Mouse (Mus musculus) intestine, embryonic 16.5 days (tissue): ENCODE measurements around the gene Ceacam16. TPM values are rescaled to one million over a fixed set of nuclear protein-coding genes. Genes with fewer than 3 reads are reported as not detected.

Experiments
- ATAC-seq: fragments of 200-750 bp; cut with Nextera tagmentation; 2 replicates; pipeline ENCODE4 v1.8.0; 2017; ENCODE audit warnings: moderate TSS enrichment, moderate library complexity
- H3K27ac ChIP-seq: fragments of 300-500 bp; sonication (generic); 2 replicates; pipeline ENCODE4 v1.5.1; 2014; ENCODE audit warnings: mild to moderate bottlenecking, low read length
- H3K27me3 ChIP-seq: fragments of 300-500 bp; sonication (generic); replicated peaks from 2 replicates; pipeline ENCODE4 v1.6.1; 2014; ENCODE audit warnings: low read length, control low read depth, mixed read lengths; ENCODE audit not compliant: control insufficient read depth, insufficient read depth
- H3K36me3 ChIP-seq: fragments of 300-500 bp; sonication (generic); 2 replicates; pipeline ENCODE4 v1.6.1; 2014; ENCODE audit warnings: low read length, control low read depth; ENCODE audit not compliant: control insufficient read depth, insufficient read depth
- H3K4me1 ChIP-seq: fragments of 300-500 bp; sonication (generic); 2 replicates; pipeline ENCODE4 v1.6.1; 2014; ENCODE audit warnings: low read length, control low read depth, mixed read lengths; ENCODE audit not compliant: control insufficient read depth, insufficient read depth
- H3K4me2 ChIP-seq: fragments of 300-500 bp; sonication (generic); 2 replicates; pipeline ENCODE4 v1.6.1; 2014; ENCODE audit warnings: low read depth, low read length, control low read depth
- H3K4me3 ChIP-seq: fragments of 300-500 bp; sonication (generic); 2 replicates; pipeline ENCODE4 v1.5.1; 2014; ENCODE audit warnings: mild to moderate bottlenecking, low read length
- H3K9ac ChIP-seq: fragments of 300-500 bp; sonication (generic); 2 replicates; pipeline ENCODE4 v1.6.1; 2014; ENCODE audit warnings: low read depth, low read length
- H3K9me3 ChIP-seq: fragments of 300-500 bp; sonication (generic); 2 replicates; pipeline ENCODE4 v1.6.1; 2016; ENCODE audit warnings: low read length, control low read depth; ENCODE audit not compliant: control insufficient read depth
- WGBS: fragments of 180-500 bp; shearing (Covaris S2); extraction: QIAGEN DNeasy Blood & Tissue Kit; methylation state at CpG from one replicate; pipeline ENCODE4 v1.1.7; 2014; 5-methylcytosine and 5-hydroxymethylcytosine counted together
- polyA plus RNA-seq: library from polyadenylated mRNA; unstranded; fragments of >200 nt; fragmentation: Nextera tagmentation; extraction: Ambion mirVana; gene quantifications from 2 replicates; pipeline ENCODE4 v1.2.1, GENCODE M21; 2015

The Ceacam16 gene
- polyA plus RNA-seq, 1 experiment from 2014 or later, result not detected

DNA sequence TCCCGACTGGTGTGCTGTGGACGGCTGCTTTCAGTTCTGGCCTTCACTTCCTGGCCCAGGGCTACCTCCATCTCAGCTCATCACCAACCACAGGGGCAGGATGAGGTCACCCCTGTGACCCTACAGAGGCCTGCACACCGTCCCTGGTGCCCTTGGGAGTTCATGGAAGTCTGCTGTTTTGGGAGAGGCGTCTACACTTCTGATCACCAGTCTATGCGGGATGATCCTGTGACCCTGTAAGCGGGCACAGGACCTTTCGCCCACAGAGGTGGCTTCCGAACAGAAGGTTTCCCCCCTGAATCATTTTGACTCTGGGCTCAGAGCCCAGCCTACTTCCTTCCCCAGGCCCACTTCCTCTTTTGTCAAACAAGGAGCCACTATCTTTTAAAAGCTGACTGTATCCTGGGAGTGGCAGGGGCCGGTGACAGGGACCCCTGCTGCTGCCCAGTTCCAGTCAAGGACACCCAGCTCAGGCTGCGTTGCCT lies 10.1 kb upstream of the Ceacam16 start:
- Histone ChIP-seq H3K9me3 (no peaks in the 10 kb centered on the region), H3K9ac (no peak overlapping the region), H3K4me3 (no peak overlapping the region), H3K4me1 (peaks cover 3% of the 10 kb centered on the region; the same call in 1 of the 2 replicates), H3K27me3 (no peaks in the 10 kb centered on the region), H3K27ac (no peak overlapping the region), H3K4me2 (no peak overlapping the region), H3K36me3 (no peaks in the 10 kb centered on the region)
- WGBS, result 59% methylated on average over 10 of the region's 10 CpGs
- ATAC-seq, result no peak

DNA sequence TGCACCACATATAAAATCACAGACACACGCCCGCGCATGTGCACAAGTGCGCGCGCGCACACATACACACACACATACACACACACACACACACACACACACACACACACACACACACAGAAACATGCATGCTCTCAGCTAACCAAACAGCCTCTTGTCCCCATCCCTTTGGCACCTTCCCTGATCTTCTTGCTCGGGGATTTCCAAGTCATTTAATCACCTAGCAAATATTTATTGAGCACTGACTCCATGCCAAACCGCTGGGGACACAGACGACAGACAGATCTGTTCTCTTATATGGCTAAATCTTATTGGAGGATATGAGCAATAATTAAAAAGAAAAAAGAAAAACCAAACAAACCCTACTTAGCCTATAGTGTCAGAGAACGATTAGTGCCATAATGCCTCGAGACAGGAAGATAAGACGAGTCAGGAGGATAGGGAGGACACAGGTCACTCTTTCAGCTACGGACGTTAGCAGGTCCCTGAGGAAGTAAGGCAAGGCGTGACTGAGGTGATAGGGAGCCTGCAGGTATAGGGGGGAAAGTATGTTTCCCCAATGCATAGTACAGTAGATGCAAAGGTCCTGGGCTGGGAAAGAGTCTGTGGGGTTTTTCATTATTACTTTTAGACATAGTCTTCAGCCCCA lies 6.8 kb upstream of the Ceacam16 start:
- WGBS, result 65% methylated on average over 16 of the region's 16 CpGs
- Histone ChIP-seq H3K4me2 (no peak overlapping the region), H3K4me1 (0 out of 2 replicates have a peak, but pooled peaks cover 6% of the 10 kb centered on the region), H3K9ac (no peak overlapping the region), H3K4me3 (no peak overlapping the region), H3K36me3 (no peaks in the 10 kb centered on the region), H3K27me3 (no peaks in the 10 kb centered on the region), H3K27ac (peak overlapping the region; percentile 23; the same call in 1 of the 2 replicates), H3K9me3 (no peaks in the 10 kb centered on the region)
- ATAC-seq, result peak; percentile 62

DNA sequence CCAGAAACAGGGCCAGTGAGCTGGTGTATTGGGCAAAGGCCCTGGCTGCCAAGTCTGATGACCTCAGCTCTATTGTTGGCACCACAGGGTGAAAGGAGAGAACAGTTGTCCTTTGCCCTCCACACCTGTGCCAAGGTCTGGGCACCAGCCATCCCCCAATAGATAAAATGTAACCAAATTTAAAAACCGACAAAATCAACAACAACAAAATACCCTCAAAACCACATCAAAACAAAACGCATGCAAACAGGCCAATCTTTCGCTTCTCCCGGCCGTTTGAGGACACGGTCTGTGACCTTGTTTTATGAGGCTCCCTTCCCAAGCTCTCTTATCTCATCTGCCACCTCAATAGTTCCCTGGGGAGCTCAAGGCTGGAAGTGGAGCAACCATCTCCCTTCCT lies 5.4 kb upstream of the Ceacam16 start:
- Histone ChIP-seq H3K4me2 (no peak overlapping the region), H3K4me3 (no peak overlapping the region), H3K9me3 (no peaks in the 10 kb centered on the region), H3K27me3 (no peaks in the 10 kb centered on the region), H3K27ac (0 out of 2 replicates have a peak overlapping the region, but pooled peaks have one; percentile 28), H3K4me1 (0 out of 2 replicates have a peak, but pooled peaks cover 6% of the 10 kb centered on the region), H3K9ac (no peak overlapping the region), H3K36me3 (no peaks in the 10 kb centered on the region)
- WGBS, result 64% methylated on average over 6 of the region's 6 CpGs
- peak; percentile 45; the same call in 1 of the 2 replicates for ATAC-seq

DNA sequence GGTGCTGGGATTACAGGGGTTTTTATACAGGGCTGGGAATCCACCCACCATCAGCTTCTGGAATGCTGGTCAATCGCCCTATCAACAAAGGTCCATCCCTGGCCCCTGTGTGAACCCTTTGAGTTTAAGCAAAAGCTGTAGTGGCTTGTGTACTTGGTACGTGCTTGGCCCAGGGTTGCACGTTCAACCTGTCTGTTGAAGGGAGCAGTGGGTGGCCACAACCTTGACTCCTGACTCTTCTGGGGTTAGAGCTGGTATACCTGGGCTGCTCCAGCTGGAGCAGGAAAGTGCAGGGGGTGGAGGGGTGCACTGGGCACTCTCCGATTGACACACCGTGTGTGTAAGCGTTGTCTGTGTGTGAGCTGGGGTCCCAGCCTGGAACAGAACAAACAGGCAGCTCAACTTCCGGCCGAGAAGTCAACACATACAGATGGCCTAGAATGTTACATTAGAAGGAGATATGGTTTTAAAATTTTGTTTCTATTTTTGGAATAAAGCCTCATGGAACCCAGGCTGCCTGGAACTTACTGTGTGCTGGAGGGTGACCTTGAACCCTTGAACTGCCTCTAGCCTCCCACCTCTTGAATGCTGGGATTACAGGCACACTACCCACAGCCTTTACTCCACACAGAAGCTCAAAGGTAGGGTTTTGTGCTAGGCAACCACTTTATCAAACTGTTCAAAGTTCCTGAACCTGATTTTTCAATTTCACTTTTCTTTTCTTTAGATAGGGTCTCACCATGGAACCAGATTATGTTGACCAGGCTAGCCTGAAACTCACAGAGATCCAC lies 4.3 kb upstream of the Ceacam16 start:
- 65% methylated on average over 8 of the region's 8 CpGs for WGBS
- peak overlapping the region; percentile 40; the same call in 1 of the 2 replicates for H3K27ac ChIP-seq

DNA sequence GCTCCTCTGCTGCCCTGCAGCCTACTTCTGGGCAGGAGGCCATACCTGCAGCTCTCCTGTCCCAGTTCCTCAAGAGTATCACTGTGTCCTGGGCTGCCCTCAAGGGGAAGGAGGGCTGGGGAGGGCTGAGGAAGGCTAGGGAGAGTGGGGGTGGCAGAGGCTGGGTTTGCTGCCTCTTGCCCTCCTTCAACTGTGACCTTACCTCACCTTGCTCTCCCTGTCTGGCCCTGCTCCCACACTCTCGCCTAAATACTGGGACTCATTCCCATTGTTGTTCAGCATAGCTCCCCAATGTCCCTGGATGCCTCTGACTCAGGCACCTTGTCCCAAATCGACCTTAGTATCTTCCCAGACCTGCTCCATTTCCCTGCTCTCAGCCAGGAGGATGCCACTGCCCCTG lies 3.1 kb upstream of the Ceacam16 start:
- WGBS, result 55% methylated on average over 2 of the region's 2 CpGs
- Histone ChIP-seq H3K4me3 (no peak overlapping the region), H3K36me3 (no peaks in the 10 kb centered on the region), H3K4me2 (no peak overlapping the region), H3K9me3 (no peaks in the 10 kb centered on the region), H3K9ac (peak overlapping the region; percentile 19; the same call in 1 of the 2 replicates), H3K27ac (no peak overlapping the region), H3K4me1 (0 out of 2 replicates have a peak, but pooled peaks cover 6% of the 10 kb centered on the region), H3K27me3 (no peaks in the 10 kb centered on the region)
- no peak for ATAC-seq

More for the DNA sequence above, 4.3 kb upstream of the Ceacam16 start:
- Histone ChIP-seq H3K4me1 (0 out of 2 replicates have a peak, but pooled peaks cover 6% of the 10 kb centered on the region), H3K4me3 (no peak overlapping the region), H3K4me2 (no peak overlapping the region), H3K9me3 (no peaks in the 10 kb centered on the region), H3K9ac (no peak overlapping the region), H3K27me3 (no peaks in the 10 kb centered on the region), H3K36me3 (no peaks in the 10 kb centered on the region)
- peak; percentile 54 for ATAC-seq

DNA sequence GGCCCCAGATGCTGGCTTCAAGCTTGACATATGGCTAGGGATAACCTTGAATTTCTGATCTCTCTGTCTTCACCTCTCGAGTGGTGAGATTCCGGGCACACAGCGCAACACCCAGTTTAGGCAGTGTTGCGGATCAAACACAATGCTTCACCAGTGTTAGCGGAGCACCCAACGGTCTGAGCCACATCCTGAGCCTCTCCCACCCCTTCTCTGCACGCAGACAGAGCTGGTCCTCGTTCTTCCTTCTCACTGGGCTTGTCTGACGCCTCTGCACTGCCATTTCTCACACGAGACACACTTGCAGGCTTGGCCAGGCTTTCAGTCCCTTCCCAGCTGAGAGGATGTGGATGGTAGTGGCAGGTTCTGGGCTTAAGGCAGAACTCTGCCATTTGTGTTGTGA lies 1.4 kb downstream of the Ceacam16 start:
- Histone ChIP-seq H3K27me3 (0 out of 2 replicates have a peak, but pooled peaks cover 2% of the 10 kb centered on the region), H3K9ac (no peak overlapping the region), H3K9me3 (no peaks in the 10 kb centered on the region), H3K36me3 (no peaks in the 10 kb centered on the region), H3K4me3 (no peak overlapping the region), H3K4me1 (no peaks in the 10 kb centered on the region), H3K27ac (no peak overlapping the region), H3K4me2 (no peak overlapping the region)
- WGBS, result 69% methylated on average over 10 of the region's 10 CpGs
- no peak for ATAC-seq

DNA sequence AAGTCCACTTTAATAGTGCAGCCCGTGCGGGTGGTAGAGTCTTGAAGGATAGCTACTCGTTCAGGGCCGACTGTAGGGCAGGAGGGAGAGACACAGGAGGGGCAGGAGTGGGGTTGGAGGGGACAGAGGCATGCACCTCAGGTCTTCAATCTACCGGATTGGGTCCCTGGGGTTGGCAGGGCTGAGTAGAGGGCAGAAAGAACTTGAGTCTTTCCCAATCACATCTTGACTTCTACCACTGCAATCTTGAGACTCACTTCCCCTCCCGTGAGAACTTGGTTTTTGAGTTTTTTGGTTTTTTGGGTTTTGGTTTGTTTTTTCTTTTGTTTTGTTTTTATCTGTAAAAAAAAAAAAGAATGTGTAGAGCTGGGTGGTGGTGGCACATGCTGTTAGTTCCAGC lies 4.8 kb downstream of the Ceacam16 start:
- Histone ChIP-seq H3K27ac (no peak overlapping the region), H3K4me3 (no peak overlapping the region), H3K9me3 (no peaks in the 10 kb centered on the region), H3K9ac (no peak overlapping the region), H3K36me3 (no peaks in the 10 kb centered on the region), H3K4me2 (no peak overlapping the region), H3K27me3 (peaks cover 18% of the 10 kb centered on the region; the same call in 1 of the 2 replicates), H3K4me1 (peaks cover 6% of the 10 kb centered on the region)
- WGBS, result 86% methylated on average over 6 of the region's 6 CpGs
- ATAC-seq, result no peak

DNA sequence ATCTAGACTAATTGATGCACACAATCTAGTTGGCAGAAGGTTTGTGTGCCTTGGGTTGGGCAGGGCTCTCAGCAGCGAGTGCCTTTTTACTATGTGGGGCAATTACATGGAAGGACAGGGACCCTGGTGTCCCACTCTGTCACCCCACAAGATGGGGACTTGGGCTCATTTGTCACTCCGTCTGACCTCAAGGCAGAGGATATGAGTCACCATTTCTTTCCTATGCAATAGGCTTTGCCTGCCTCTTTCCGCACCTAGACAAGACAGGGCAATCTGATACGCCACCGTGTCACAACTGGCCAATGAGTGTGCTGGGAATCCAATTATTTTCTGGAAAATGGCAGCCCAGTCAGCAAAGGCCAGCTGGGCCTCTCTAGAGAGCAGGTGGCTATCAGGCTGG lies 5.4 kb downstream of the Ceacam16 start:
- Histone ChIP-seq H3K9ac (no peak overlapping the region), H3K27me3 (peaks cover 18% of the 10 kb centered on the region; the same call in 1 of the 2 replicates), H3K4me2 (no peak overlapping the region), H3K27ac (no peak overlapping the region), H3K4me1 (peaks cover 6% of the 10 kb centered on the region), H3K9me3 (no peaks in the 10 kb centered on the region), H3K36me3 (no peaks in the 10 kb centered on the region), H3K4me3 (no peak overlapping the region)
- no peak for ATAC-seq
- WGBS, result 82% methylated on average over 5 of the region's 5 CpGs

DNA sequence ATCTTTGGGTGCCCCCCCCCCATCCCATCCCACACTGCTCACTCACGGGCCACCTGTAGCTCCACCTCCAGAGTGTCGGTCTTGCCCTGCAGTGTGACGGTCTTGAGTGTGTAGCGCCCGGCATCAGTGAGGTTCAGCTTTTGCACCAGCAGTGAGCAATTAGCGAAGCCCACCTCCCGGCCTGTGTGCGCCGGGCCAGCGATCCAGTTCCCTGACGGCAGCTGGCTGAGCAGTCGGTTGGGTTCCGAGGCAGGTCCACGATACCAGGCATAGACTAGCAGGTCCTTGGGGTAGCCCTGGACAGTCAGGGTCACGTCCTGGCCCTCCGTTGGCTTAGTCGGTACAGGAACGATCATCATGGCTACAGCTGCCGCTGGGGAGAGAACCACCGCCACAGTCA lies 7.6 kb downstream of the Ceacam16 start:
- H3K27me3 ChIP-seq, result peaks cover 18% of the 10 kb centered on the region; the same call in 1 of the 2 replicates
- ATAC-seq, result no peak
- WGBS, result 84% methylated on average over 20 of the region's 20 CpGs

More for the DNA sequence above, 7.6 kb downstream of the Ceacam16 start:
- Histone ChIP-seq H3K9me3 (no peaks in the 10 kb centered on the region), H3K4me1 (peaks cover 6% of the 10 kb centered on the region), H3K9ac (no peak overlapping the region), H3K27ac (no peak overlapping the region), H3K36me3 (no peaks in the 10 kb centered on the region), H3K4me2 (no peak overlapping the region), H3K4me3 (no peak overlapping the region)
